Mouse (Mus musculus) ovary, postnatal 10 days (tissue): Measurements from ENCODE around the gene Ppp1r13b.

Source experiments
- DNase-seq: peaks from one replicate; pipeline ENCODE4 v3.0.0; 2022; ENCODE audit warnings: low spot score

The Ppp1r13b gene

DNA sequence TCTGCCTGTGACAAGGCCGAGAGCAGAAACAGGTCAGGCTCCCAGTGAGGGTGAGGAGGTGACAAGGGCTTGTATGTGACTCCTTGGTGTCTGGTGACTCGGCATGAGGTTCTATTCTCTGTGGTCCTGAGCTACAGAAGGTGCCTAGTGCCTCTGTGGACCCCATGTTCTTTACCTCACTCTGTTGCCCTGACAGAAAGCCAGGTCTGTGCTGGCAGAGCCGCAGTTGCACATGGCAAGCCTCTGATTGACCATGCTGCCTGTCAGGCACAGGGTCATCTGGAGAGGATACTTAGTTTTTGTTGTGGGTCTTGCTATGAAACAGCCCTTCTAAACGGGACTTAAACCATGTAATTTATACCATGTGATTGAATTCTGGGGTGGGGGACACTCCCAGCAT is 86.0 kb downstream of the Ppp1r13b start:
- no peak for DNase-seq

DNA sequence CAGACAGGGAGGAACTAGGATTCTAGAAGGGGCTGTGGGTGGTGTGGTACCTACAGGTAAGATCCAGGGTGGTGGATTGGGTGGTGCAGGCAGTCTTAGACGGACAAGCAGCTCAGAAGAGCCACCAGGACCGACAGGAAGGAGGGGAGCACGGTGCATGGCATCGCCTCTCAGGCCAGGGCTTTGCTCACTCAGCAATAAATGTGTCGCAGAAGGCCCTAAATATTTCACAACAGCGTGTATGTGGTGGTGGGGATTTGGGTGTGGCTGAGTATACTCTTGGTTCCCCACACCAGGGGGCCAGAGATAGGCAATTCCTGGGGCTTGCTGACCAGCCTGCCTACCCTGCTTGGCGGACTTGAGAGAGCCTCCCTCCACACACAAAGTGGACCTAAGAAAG is 87.2 kb downstream of the Ppp1r13b start:
- no peak for DNase-seq

DNA sequence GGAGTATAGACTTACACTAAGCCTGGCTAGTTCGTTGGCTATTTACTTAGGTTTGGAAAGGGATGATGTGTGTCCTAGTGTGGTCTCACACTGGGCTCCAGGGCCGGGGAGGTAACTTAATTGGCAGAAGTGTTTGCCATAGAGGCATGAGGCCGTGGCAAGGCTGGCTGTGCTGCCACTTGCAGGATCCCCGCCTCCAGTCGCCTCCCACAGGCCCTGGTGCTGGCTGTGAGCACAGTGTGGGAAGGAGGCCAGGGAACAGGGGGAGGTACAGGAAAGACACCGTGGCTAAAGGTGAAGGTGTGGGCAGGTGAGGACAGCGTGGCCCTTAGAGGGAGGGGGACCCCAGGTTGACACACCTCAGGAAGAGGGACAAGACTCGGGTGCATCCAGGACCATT is 88.0 kb downstream of the Ppp1r13b start:
- no peak for DNase-seq

DNA sequence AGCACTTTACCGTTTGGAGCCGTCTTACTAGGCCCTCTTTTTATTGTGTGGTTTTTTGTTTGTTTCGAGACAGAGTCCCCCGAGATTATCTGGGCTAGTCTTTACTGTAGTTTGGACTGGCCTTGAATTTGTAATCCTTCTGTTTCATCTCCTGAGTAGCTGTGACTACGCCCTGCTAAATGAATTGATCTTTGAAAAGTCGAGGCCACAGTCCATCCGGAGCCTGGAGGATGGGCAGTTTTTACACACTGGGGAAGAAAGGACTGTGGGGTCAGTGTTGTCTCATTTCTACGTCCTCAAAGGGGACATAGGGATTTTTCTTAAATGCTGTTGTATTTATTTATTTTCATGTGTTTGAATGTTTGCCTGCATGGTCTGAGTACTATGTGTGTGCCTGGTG is 89.9 kb downstream of the Ppp1r13b start:
- DNase-seq = no peak

DNA sequence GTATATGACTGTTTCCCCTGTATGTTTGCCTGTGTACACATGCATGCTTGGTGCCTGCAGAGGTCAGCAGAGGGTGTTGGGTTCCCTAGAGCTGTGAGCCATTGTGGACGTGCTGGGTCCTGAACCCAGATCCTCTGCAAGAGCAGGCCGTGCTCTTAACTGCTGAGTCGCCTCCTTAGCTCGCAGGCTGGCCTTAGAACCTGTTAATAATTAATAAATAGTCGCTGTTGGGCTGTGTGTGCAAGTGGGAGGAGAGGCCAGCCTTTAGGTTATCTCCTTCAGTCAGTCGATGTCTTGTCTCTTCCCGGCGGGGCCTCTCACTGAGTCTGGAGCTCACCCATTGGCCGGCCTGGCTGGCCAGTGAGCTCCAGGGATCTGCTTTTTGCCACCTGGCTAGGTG is 90.9 kb downstream of the Ppp1r13b start:
- no peak for DNase-seq

DNA sequence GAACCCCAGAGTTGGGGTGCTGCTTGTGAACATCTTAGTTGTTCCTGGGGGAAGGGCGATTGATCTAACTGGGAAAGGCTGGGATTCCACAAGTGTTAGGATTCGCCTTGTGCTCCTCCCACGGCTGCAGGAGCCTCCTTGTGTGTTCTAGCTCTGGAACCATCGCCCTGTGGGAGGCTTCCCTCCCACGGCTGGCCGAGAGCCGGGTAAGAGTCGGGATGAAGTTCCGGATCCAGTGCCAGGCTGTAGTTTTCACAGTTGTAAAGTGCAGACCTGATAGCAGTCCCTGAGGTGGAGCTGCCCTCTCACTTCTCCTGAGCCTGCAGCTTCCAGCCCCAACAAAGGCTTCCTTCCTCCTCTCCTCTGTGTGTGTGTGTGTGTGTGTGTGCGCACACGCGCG is 91.4 kb downstream of the Ppp1r13b start:
- peak; percentile 53 for DNase-seq

DNA sequence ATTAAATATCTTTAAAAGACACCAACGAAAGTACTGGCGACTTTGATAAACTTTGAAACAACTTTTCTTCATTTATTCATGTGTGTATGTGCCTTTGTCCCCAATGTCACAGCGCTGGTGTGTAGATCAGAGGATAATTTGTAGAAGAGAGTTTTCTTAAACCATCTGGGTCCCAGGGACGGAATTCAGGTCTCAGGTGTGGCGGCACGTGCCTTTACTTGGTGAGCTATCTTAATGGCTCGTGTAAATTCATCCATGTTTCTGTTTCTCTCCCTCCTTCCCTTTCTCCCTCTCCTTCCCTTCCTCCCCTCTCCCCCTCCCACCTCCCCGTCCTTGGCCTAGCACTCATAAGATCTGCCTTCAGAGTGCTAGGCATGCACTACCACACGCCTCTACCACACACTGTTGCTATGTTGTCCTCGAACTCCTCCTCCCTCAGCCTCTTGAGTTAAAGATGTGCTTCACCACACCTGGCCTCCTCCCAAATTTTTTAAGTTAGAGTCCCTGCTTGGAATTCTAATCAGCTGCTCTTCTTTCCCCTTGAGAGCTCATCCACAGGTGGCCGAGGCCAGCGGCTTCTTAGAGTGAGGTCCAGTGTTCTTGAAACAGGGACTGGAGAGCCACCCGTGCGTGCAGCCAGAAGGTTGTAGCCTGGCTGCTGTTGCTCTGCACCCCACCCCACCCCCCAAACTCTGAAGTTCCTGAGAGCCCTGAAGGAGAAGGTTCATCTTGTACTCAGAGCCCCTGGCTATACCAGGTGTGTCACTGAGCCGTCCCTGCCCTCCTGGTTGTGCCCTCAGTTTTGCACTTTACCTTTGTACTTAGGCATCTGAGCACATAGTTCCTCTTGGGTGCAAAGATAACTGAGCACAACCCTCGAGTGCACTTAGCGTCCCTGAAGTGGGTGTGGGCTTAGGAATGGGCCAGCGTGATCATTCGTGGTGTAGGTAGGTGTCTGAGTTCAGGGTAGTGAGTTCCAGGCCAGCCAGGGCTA is 92.8 kb downstream of the Ppp1r13b start:
- no peak for DNase-seq

DNA sequence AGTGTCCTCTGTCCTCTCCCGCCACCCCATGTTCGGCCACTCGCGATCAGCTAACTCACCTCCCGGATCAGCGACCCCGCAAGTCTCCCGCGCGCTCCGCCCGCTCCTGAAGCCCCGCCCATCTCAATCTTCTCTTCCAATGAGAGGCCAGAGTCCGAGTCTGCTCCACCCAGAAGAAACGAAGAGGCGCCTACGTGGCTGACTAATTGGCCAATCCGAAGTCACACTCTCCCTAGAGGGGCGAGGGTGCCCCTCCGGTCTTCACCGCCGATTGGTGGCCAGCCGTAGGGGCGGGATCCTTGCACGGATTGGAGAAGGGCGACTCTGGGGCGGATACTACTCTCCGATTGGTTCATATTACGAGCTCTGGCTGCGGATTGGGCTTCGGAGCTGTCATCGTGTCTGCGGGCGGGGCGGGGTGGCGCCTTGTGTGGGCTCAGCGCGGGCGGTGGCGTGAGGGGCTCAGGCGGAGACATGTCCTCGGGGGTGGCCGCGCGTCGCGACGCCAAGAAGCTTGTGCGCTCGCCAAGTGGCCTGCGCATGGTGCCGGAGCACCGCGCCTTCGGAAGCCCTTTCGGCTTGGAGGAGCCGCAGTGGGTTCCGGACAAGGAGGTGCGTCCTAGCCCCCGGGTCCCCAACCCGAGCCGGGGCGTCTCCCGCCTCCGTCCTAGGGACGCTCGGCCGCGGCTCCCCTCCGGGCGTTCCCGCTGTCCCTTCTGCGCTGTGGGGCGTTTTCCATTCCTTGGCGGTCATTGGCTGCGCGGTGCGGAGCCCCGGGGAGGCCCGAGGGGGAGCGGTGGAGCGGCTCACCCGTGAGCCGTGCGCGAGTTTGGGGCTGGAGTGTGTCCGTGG is 93.9 kb downstream of the Ppp1r13b start, which contains the start of the genes Xrcc3 and Zfyve21:
Gene Xrcc3 (minus strand): TSS at position 108 of the 852 bp plus-strand sequence.
Gene Zfyve21 (plus strand): TSS at position 405 of the 852 bp plus-strand sequence.
- DNase-seq = peak; percentile 91

DNA sequence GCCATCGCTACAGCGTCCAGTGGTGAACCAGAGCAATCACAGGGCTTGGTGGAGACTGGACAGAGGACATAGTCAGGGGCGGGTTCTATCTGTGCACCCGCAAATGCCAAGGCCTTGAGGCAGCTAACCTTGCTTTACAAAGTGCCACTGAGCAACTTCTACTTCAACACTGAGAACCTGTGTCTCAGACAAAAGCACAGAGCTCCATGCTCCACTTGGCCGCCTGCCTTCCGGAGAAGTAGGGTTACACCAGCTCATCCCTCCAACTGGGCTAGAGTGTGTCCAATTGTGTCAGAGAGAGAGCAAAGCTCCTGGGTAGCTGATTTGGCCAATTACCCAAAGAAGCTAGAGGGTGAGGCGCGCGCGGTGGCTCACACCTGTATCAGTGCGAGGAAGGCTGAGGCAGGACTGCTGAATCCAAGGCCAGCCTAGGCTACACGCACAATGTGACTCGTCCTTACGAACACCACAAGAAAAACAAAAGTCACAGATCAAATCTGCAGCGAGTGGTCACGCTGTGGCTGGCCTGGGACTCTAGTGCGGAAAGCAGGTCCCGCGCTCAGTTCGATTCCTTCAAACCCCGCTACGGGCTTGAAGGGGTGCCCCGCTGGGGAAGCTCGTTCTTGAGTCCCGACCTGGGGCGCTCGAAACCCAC is 94.7 kb downstream of the Ppp1r13b start:
- no peak for DNase-seq

DNA sequence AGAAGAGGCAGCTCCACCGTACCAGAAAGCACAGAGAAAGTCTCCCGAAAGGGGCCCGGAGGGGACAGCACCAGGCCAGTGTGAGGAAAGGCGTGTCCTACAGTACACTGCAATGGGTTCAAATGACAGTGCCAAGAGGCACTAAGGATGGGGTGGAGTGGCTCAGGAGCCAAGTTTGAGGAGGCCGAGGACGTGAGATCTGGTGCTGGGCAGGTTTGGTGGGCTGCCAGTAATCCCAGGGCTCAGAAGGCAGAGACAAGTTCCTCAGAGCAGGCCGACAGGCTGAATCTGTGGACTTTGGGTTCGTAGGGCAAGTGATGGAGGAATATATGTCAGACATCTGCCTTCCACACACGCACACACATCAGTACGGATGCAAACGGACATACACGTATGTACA is 95.3 kb downstream of the Ppp1r13b start:
- DNase-seq = no peak

DNA sequence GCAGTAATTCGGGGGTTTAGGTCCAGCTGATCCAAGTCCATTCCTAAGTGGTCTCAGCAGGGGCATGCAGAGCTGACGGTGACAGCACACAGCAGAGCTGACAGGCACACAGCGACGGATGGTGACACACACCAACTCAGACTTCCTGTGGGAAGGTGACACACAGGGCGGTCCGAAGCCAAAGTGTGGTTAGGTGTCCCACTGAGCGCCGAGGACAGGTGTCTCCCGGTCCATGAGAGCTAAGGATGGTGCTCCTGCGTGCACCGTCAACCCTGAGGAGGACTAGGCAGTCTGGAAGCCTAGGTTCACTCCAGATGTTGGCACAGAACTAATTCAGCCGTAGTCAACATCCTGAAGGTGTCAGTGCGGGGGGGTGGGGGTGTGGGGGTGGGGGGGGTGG is 95.8 kb downstream of the Ppp1r13b start:
- no peak for DNase-seq

DNA sequence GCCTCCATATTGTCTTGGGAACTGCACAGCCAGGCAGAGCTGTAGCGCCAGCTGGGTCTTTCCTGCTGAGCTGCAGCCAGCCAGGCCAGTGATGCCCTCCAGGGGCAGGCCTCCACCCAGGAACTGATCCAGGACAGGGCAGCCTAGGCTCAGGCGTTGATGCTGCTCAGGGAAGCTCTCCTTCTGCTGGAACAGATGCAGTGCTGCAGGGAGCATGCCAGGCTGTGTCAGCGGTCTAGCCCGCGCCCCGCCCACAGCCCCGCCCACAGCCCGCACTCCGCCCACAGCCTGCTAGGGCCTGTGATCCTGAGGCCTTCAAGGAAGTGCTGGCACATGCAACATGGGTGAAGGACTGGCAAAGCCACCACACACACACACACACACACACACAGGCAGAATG is 98.1 kb downstream of the Ppp1r13b start:
- peak; percentile 32 for DNase-seq

DNA sequence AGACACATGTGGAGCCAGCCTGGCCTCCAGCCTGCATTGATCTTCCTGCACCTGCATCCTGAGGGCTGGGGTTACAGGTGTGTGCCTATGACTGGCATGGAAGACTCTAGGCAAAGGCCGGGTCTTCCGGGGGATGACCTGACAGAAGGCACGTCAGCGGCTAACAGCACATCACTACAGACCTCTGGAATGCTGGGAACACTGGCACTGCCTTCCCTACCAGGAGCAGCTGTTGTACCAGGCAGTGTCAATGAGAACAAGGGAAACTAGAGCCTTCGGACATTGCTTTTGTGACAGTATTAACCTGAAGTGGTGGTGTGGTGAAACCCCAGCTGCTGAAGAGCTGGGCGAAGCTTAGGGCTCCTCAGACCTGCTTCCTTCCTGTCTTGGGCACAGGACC is 99.1 kb downstream of the Ppp1r13b start:
- DNase-seq = no peak

DNA sequence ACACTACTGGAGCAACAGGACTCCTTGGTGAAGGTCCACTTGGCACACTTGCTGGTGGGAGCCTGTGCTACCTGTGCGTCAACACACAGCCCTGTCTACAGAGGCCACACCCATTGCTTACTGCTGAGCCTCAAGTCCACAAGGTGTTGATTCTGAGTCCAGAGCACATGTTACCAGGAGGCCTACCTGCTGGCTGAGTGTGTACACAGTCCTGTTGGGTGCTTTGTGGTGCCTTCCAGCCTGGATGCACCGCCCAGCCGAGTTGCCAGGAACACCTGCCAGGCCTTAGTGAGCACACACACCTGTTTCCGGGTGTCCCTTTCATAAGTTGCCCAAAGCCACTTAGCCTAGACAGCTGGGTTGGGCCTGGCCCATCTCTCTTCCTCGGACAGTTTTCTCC is 104.4 kb downstream of the Ppp1r13b start:
- DNase-seq = no peak

DNA sequence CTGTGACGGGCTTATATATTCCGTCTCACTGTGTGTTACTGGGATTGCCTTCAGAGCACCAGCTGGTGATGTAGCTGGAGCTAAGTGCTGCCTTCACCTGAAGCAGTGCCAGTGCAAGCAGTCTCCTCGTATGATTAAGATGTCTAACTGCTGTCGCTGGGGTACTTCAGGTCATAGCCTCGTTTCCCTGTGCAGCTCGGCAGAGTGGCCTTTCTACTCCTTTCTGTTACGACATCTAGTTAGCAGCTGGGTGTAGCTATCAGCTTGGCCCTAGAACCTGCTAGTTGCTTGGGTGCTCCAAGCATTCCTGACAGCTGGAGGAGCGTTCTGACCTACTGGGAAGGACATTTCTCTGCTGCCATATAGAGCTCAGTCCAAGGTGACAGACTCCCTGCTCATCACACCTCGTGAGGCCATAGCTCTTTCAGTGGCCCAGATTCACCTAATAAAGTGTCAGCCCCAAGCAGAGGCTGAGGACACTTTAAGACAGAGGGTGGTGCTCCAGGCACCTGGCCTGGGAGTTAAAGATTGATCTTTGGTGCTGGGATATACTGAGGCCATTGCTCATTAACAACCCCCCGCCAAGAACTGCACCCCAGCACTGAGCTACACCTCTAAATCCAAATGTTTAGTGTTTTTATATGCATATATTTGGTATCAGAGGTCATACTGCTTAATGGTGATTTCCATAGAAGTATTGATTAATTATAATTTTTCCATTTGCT is 107.3 kb downstream of the Ppp1r13b start:
- no peak for DNase-seq

DNA sequence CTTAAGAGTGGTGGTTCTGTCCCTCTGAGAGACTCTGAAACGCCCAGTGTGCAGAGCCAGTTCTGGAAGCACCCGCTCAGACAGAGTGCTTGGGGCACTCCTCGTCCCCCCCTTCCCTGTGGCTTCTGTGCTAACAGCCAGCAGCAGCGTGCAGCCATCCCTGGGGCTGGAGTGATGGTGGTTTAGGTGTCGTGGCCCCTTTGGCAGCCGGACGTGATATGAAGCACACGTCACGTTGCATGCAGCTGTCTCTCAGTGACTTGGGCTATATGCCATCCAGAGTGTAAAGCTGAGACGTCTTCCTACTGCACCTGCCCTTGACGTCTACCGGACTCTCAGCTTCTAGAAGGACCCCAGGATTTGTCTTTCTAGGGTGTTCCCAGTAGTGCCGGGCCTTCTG is 109.4 kb downstream of the Ppp1r13b start:
- DNase-seq = no peak

DNA sequence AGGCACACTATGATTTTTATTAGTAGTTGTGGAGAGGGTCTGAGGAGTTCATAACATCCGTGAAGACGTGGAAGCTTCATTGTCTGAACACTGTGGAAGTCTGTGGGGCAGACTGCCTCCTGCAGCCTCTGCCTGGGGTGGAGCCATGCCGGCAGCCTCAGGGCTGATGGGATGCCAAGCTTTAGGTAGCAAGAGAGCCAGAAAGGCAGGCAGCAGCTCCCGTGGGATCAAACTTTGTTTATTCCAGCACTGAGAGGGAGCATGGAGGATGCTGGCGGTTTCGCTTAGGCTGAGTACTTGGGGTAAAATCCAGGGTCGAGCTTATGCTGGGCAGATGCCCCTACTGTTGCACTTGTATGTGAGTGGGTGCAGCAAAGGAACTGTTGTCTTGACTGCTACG is 110.7 kb downstream of the Ppp1r13b start:
- DNase-seq = no peak

DNA sequence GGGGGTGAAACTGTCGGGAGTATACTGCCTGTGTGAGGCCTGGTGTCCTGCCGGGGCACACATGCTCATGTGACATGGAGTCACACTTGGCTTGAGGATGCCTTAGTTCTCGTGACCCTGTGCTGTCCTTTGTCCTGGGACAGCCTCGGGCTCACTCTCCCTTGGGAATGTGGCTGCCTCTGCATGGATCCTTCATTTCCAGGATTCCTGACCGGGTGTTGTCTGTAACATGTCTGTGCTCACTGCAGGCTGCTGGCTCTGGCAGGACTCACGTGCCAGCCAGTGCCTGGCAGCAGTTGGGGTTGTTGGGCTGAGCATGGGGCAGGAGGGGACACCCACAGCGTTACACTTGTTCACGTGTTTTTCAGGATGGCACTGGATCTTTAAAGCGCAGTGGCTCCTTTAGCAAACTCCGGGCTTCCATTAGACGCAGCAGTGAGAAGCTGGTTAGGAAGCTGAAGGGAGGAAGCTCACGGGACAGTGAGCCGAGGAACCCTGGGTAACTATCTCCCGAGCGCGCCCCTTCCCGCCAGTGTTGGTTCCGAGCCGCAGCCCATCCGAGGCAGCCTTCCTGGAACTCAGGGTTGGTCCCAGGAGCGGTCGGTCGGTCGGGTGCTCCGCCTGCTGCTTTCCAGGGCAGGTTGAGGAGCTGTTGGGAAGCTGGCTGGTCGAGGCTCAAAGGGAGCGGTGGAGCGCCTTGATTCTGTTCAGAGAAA is 112.6 kb downstream of the Ppp1r13b start:
- DNase-seq = no peak

DNA sequence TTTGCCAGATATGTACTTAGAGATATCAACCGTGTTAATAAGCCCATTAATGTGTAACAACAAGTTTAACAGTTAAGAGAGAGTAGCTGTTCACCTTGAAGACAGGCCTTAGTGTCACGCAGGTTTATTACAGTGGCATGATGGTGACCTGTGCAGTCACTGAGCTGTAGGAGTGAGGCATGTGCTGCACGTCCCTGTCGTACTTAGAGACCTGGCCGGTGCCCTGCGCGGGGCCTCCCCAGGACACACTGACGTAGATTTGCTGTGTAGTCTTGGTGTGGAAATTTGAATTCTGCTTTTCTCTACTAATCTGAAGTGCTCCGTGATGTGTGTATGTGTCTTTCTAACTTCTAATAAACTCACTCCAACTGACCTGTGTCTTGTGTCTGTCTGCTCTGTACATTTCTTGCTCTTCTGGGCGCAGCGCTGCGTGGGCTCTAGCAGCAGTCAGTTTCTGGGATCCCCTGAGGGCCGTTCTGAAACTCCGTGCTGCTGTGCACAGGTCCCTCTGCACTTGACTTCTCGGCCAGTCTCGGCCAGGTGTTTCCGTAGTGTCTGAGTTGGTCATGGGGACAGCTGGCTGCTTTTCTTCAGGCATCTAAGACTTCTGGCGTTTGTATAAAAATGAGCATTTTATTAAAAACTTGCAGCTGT is 113.3 kb downstream of the Ppp1r13b start:
- DNase-seq = no peak

DNA sequence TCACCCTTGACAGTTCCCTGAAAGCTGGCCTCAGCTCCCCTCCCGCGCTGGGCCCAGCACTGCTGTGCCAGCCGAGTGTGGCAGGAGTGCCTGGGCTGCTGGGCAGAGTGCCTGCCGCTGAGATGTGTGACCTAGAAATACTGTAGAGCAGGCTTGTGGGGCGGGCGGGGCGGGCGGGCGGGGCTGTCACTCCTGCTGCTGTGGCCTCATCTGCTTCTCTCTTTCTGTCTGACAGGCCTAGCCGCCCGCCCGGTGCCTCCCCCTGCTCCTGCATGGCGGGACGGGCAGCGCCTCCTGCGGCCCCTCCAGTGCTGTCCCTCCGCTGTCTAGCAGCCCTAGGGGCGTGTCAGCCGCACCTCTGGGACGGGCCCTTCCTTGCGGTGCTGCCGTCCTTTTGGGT is 113.8 kb downstream of the Ppp1r13b start:
- no peak for DNase-seq
